Mouse (Mus musculus): Measurements from ENCODE around the gene Cers3.

The Cers3 gene

GRCm38 (mm10) chr7:66840008-66840719, 96.9 kb downstream of the Cers3 start:
- DNase-seq (ENCODE audit: low spot score in 2 of 2): peak in 1 of 2 experiments; percentile 52

DNA sequence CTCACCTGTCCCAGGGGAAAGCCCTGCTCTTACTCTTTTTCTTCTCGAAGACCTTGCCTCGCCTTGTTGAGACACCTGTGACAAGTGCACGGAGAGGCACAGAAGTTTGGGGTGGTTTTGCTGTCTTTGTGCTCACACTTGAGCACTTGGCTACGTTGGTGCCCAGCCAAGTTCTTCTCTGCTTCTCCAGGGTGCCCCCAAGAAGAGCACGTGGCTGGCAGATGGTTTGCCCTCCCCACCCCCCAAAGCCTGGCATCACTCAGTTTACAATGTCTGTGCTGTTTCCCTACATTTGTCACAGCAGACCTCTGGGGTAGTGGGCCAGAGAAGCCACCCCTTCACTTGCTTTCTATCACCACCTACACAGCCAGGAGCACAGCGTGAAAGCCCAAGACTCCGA, 97.9 kb downstream of the Cers3 start:
- no peak for DNase-seq (ENCODE audit: low spot score in 2 of 2)

GRCm38 (mm10) chr7:66842021-66842420, 98.7 kb downstream of the Cers3 start:
- peak; percentile 90 to 94 for DNase-seq (ENCODE audit: low spot score in 2 of 2)

GRCm38 (mm10) chr7:66843846-66844245, 100.5 kb downstream of the Cers3 start:
- DNase-seq (ENCODE audit: low spot score in 2 of 2): no peak

DNA sequence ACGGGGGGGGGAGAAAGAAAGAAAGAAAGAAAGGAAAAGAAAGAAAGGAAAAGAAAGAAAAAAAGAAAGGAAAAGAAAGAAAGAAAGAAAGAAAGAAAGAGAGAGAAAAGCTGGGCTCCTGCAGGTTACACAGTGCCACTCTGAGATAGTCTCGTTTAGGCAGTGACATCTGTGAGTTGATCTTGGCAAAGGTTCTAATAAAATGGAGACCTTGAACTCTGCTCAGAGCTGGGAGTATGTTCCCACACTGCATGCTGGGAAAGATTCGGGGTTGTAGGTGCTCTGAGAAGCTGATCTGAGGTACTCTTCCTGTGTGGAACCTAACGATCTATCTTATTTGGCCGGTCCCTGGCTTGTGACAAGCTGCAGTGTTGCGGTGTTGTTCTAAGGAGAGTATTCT, 103.3 kb downstream of the Cers3 start:
- DNase-seq (ENCODE audit: low spot score in 2 of 2): no peak

GRCm38 (mm10) chr7:66847299-66847698, 104.0 kb downstream of the Cers3 start:
- DNase-seq (ENCODE audit: low spot score in 2 of 2): no peak

DNA sequence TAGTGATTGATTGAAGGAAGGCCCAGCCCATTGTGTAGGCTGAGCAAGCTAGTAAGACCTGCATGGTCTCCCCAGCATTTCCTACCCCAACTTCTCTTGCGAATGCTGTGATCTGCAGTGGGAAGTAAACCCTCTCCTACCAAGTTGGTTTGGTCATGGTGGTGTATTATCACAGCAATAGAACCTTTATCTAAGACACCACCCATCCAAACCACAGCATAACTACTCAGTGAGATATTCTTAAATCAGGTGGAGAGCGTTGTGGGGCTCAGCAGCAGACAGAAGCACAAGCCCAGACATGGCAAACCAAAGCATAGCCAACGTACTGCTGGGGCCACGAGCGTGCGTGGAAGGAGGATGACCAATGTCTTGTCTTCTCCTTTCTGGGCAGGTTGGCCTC, 106.0 kb downstream of the Cers3 start:
- DNase-seq (ENCODE audit: low spot score in 2 of 2): no peak

DNA sequence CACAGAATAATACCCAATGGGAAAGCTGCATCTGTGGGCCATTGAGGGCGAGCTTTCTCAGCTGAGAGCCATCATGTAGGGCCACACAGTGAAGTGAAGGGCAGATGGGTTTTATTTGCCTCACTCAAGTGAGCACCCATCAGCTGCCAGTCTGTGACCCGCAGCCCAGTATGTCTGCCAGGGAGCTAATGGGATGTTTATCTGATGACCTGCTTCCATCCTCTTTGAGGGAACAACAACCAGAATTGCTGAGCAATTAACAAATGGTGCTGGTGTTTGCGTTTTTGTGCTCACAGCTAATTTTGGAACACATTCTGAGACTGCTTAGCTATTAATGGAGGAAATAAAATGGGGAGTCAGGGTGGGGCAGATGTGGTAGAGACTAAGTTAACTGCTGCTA, 108.9 kb downstream of the Cers3 start:
- DNase-seq (ENCODE audit: low spot score in 2 of 2): no peak

DNA sequence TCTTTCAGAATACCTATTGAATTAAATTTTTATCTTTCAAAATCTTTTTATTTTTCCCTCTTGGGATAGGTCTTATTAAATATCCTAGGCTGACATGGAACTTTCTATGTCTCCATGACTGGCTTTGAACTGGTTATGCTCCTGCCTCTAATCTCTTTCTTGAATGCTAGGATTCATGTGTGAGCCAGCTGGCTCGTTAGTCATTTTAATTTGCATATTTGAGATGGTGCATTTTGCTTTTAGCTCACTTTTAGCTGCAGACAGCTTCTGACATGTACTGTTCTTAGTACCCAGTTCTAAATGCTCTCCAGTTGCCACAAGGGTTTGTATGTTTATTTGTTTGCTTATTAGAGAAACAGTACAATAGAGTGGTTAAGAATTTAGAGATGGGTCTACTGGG, 114.3 kb downstream of the Cers3 start:
- DNase-seq (ENCODE audit: low spot score in 2 of 2): no peak

- no peak for DNase-seq (ENCODE audit: low spot score in 2 of 2)
Observed at GRCm38 (mm10) chr7:66858247-66859075, 115.2 kb downstream of the Cers3 start.

GRCm38 (mm10) chr7:66859220-66859619, 115.9 kb downstream of the Cers3 start:
- DNase-seq (ENCODE audit: low spot score in 2 of 2): no peak

GRCm38 (mm10) chr7:66866944-66867718, 123.8 kb downstream of the Cers3 start:
- peak; percentile 48 to 50 for DNase-seq (ENCODE audit: low spot score in 2 of 2)

DNA sequence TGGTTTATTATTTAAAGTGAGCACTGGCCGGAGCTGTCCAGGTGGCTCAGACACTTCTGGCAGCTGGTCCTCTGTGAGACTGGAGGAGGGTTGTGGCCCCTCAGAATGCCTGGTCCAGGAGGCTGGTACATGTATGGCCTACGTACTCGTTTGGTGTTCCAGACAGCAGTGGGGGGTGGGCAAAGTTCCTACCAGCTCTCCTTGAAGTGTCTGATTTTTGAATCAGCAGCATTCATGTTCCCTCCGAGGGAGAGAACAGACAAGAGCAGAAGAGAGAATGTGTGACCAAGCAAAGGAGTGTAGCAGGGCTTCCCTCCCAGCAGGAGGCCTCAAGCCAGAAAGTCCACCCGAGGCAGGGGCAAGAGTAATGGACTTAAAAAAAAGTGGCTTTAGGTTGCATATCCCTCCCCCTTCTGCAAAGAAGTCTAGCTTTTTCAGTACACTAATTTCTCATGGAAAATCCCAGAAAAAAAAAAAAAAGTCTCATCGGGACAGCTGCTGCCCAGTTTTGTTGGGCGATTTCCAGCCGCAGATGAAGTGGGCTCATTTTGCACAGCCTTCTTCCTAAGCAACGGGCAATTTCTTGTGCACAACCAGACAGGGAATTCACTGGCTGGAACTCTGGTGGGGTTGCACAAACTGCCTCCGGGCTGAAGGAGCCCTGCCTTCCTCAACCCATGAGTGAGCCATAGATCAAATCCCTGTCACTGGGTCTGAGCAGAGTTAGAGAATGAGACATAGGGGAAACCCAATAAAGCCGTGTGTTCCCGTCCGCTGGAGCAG, 124.6 kb downstream of the Cers3 start:
- DNase-seq (ENCODE audit: low spot score in 2 of 2): peak; percentile 64 to 74

GRCm38 (mm10) chr7:66871520-66871919, 128.2 kb downstream of the Cers3 start:
- no peak for DNase-seq (ENCODE audit: low spot score in 2 of 2)

DNA sequence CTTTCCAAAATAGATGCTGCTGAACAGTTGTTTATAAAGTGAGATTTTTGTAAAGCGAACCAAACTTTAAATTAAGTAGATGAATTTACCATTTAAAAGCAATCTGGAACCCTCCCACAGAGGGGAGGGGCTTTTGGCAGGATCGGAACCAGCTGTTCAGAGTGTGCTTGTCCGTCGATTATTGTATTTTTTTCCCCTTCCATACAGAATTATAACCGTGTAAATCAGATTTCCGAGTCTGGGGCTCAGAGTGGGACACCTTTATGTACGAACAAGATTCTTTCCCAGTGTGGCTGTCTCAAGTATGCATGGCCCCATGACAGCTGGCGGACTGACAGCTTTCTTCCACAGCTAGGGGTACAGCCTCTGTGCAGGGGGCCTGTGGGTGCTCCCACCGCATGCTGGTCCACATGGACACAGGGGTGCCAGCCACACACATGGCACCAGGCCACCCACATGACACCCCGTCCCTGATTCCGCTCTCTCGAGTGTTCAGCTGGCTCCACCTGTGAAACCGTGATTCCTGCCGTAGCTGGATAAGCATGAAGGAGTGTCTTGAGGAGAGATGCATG, 128.7 kb downstream of the Cers3 start:
- DNase-seq (ENCODE audit: low spot score in 2 of 2): no peak

DNA sequence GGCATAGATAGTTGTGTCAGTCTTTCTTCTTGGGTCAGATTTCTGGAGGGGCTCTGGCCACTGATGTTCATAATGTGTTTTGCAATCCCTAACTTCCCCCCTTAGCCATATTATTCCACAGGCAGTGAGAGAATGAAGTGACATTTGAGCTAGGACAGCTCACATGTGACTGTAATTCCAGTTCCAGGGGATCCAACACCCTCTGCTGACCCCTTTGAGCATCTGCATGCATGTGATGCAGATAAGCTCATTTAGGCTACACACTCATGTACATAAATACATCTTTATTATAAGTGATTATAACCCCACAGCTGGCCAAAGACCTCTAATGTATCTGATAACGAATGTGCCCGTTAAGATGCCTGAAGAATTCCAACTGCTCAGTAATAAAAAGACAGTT, 129.9 kb downstream of the Cers3 start:
- DNase-seq (ENCODE audit: low spot score in 2 of 2): no peak
